Mouse (Mus musculus): Measurements from ENCODE around the gene Dnajc9. TPM values are rescaled to one million over a fixed set of nuclear protein-coding genes. Genes with fewer than 3 reads are reported as not detected.
A peak's percentile ranks its signal among the peaks of the same experiment; 100 is the strongest.

Gene Dnajc9
- polyA plus RNA-seq, 1 experiment from 2014 or later, result 89.4 TPM

DNA sequence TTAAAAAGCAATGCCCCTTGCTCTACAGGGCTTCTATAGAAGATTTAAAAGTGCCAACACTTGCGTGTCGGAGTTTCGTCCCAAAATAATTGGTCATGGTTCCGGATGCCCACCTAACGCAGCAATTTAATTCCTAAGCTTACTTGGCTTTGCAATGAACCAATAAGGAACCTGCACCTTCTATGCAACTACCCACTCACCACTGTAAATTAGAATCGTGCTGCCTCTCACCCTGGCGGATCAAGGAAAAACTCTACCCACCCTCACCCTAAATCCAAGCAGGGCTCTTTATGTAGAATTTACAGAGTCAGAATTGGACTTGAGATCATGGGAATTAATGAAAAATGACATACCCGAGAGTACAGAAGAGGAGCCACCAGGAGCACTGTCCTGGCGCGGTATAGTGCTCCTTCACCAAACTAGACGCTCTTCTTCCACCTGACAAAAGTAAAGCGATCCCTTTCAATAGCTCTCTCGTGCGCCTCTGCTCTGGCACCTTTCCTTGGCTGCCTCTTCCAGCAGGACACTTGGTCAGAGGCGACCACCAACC lies 41.2 kb downstream of the Dnajc9 start:
- 4% methylated on average over 15 of the region's 15 CpGs for WGBS
- Histone ChIP-seq H3K4me1 (peaks cover 23% of the 10 kb centered on the region), H3K27me3 (replicated peaks) (no peaks in the 10 kb centered on the region), H3K4me3 (peak overlapping the region; percentile 77), H3K9ac (peak overlapping the region; percentile 91), H3K36me3 (peaks cover 42% of the 10 kb centered on the region), H3K4me2 (peak overlapping the region; percentile 84), H3K27ac (replicated peaks) (peak overlapping the region; percentile 96), H3K9me3 (no peaks in the 10 kb centered on the region)
- peak; percentile 27; the same call in 1 of the 2 replicates for ATAC-seq (ENCODE audit: extremely low read depth, insufficient number of reproducible peaks, low FRiP score, low TSS enrichment)

DNA sequence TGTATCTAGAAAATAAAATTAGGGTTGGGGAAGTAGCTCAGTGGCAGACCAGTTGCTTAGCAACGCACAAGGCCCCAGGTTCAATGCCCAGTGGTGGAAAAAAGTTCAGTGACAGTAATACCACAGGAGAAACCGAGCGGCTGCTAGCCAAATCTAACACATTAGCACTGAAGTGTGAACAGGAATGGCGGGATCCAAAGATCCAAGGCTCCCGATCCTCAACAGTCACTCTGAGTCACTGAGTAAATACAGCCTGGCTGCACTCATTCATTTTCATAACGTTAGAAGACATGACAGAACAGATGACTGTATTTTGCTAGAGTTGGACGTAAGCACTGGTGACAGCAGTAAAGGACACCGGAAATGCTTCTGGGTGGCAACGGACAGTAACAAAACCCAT lies 42.8 kb downstream of the Dnajc9 start:
- Histone ChIP-seq H3K4me3 (no peak overlapping the region), H3K4me1 (peaks cover 23% of the 10 kb centered on the region), H3K27ac (replicated peaks) (no peak overlapping the region), H3K27me3 (replicated peaks) (no peaks in the 10 kb centered on the region), H3K9me3 (no peaks in the 10 kb centered on the region), H3K9ac (no peak overlapping the region), H3K4me2 (no peak overlapping the region), H3K36me3 (peaks cover 43% of the 10 kb centered on the region)
- ATAC-seq (ENCODE audit: extremely low read depth, insufficient number of reproducible peaks, low FRiP score, low TSS enrichment), result no peak
- WGBS, result 86% methylated on average over 9 of the region's 9 CpGs

DNA sequence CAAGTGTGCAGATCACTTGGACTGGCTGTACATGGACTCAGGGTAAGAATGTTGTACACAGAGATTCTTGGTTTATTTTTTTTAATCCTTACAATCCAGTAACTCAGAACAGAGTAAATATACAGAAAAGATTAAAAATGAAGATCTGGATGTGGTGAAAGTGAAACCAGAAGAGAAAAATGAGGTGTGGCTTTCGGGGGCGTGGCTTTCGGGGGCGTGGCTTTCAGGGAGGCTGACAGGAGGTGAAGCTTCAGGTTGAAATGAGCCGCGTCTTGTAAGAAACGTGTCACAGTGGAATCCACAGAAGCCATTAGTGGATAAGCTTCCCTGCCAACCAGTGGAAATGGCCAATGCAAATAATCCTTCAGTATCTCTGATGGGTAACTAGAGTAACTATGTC lies 47.8 kb downstream of the Dnajc9 start:
- Histone ChIP-seq H3K4me1 (peaks cover 2% of the 10 kb centered on the region; the same call in 1 of the 2 replicates), H3K9me3 (peaks cover 2% of the 10 kb centered on the region; the same call in 1 of the 2 replicates), H3K27ac (replicated peaks) (no peak overlapping the region), H3K4me3 (no peak overlapping the region), H3K4me2 (no peak overlapping the region), H3K36me3 (peaks cover 74% of the 10 kb centered on the region), H3K27me3 (replicated peaks) (no peaks in the 10 kb centered on the region), H3K9ac (no peak overlapping the region)
- WGBS, result 81% methylated on average over 7 of the region's 7 CpGs
- no peak for ATAC-seq (ENCODE audit: extremely low read depth, insufficient number of reproducible peaks, low FRiP score, low TSS enrichment)

DNA sequence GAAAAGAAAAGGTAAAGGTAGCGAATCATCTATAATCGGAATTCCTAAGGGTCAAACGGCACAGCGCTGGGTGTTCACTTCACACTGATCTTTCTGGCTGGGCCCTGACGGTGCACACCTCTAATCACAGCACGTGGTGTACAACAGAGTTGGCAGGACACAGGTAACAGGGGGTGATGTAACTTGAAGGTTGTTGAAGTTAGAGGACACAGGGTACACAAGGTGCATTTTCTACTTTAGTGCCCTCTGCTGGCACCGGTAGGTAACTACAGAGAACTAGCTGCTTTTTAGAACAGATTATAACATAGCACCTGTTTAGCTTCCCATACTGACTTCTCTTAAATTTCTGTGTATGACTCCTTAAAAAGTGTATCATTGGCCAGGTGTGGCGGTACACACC lies 48.6 kb downstream of the Dnajc9 start:
- H3K4me3 ChIP-seq, result no peak overlapping the region
- no peaks in the 10 kb centered on the region for H3K27me3 ChIP-seq (replicated peaks)
- WGBS, result 85% methylated on average over 8 of the region's 8 CpGs
- H3K36me3 ChIP-seq, result peaks cover 75% of the 10 kb centered on the region
- peaks cover 2% of the 10 kb centered on the region; the same call in 1 of the 2 replicates for H3K9me3 ChIP-seq
- no peaks in the 10 kb centered on the region for H3K4me1 ChIP-seq
- H3K4me2 ChIP-seq, result no peak overlapping the region
- no peak overlapping the region for H3K27ac ChIP-seq (replicated peaks)
- no peak overlapping the region for H3K9ac ChIP-seq
- ATAC-seq (ENCODE audit: extremely low read depth, insufficient number of reproducible peaks, low FRiP score, low TSS enrichment), result no peak

DNA sequence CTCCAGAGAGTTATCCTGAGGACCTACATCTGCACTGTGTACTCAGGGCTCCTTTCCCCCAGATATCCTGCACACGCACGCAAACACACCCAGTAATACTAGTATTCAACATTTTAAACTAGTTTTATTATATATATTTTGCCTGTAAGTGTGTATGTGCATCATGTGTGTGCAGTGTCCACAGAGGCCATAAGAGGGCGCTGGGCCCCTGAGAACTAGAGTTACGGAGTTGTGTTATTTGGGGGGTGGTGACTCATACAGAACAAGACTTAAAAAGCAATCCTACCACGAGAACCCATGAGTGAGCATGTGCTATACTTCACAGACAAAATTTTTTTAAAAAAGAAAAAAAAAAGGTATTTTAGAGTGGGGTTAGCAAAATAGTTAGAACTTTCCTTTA lies 49.3 kb downstream of the Dnajc9 start:
- no peak for ATAC-seq (ENCODE audit: extremely low read depth, insufficient number of reproducible peaks, low FRiP score, low TSS enrichment)

More for the DNA sequence above, 49.3 kb downstream of the Dnajc9 start:
- no peak overlapping the region for H3K4me2 ChIP-seq
- no peak overlapping the region for H3K4me3 ChIP-seq
- peaks cover 2% of the 10 kb centered on the region; the same call in 1 of the 2 replicates for H3K9me3 ChIP-seq
- no peak overlapping the region for H3K27ac ChIP-seq (replicated peaks)
- WGBS, result 93% methylated on average over 5 of the region's 5 CpGs
- no peaks in the 10 kb centered on the region for H3K27me3 ChIP-seq (replicated peaks)
- H3K4me1 ChIP-seq, result no peaks in the 10 kb centered on the region
- H3K36me3 ChIP-seq, result peaks cover 76% of the 10 kb centered on the region
- no peak overlapping the region for H3K9ac ChIP-seq

Other genes starting within 250 kb of the Dnajc9 start
- gene Kcnk5, start 207.1 kb downstream of the Dnajc9 start, polyA plus RNA-seq (2015; fragmentation: Nextera tagmentation; extraction: Ambion mirVana), result 3.0 and 3.1 TPM in 2 replicates
- 0.17 and 0.18 TPM in 2 replicates for gene Kcnk16, start 119.7 kb downstream of the Dnajc9 start, polyA plus RNA-seq (2015; fragmentation: Nextera tagmentation; extraction: Ambion mirVana)
- 13.9 and 16.3 TPM in 2 replicates for gene Nudt13, start 94.2 kb downstream of the Dnajc9 start, polyA plus RNA-seq (2015; fragmentation: Nextera tagmentation; extraction: Ambion mirVana)
- 30.8 and 34.1 TPM in 2 replicates for gene Ecd, start 40.8 kb downstream of the Dnajc9 start, polyA plus RNA-seq (2015; fragmentation: Nextera tagmentation; extraction: Ambion mirVana)
- 19.7 and 24.1 TPM in 2 replicates for gene Fam149b, start 40.7 kb downstream of the Dnajc9 start, polyA plus RNA-seq (2015; fragmentation: Nextera tagmentation; extraction: Ambion mirVana)
- 83.8 and 93.9 TPM in 2 replicates for gene Mrps16, start 4.7 kb upstream of the Dnajc9 start, polyA plus RNA-seq (2015; fragmentation: Nextera tagmentation; extraction: Ambion mirVana)
- gene Cfap70, start 63.3 kb upstream of the Dnajc9 start, polyA plus RNA-seq (2015; fragmentation: Nextera tagmentation; extraction: Ambion mirVana), result 0.09 TPM in 1 of 2 replicates, not detected in the other
- 37.1 and 39.8 TPM in 2 replicates for gene Anxa7, start 91.2 kb upstream of the Dnajc9 start, polyA plus RNA-seq (2015; fragmentation: Nextera tagmentation; extraction: Ambion mirVana)
- gene Mss51, start 108.0 kb upstream of the Dnajc9 start, polyA plus RNA-seq (2015; fragmentation: Nextera tagmentation; extraction: Ambion mirVana), result 0.55 and 0.56 TPM in 2 replicates
- gene Ppp3cb, start 157.7 kb upstream of the Dnajc9 start, polyA plus RNA-seq (2015; fragmentation: Nextera tagmentation; extraction: Ambion mirVana), result 29.3 and 33.0 TPM in 2 replicates